Mouse (Mus musculus) heart, adult 11 months (tissue): ENCODE measurements at regions not wholly inside any gene's neighbourhood (a gene's known extent, or its start where the extent isn't known, plus 50 kb on each side); places are given as distances from the start of the nearest gene placed in this dataset.

ENCODE experiments used
- DNase-seq: peaks from one replicate; pipeline ENCODE4 v3.0.0; 2022

DNA sequence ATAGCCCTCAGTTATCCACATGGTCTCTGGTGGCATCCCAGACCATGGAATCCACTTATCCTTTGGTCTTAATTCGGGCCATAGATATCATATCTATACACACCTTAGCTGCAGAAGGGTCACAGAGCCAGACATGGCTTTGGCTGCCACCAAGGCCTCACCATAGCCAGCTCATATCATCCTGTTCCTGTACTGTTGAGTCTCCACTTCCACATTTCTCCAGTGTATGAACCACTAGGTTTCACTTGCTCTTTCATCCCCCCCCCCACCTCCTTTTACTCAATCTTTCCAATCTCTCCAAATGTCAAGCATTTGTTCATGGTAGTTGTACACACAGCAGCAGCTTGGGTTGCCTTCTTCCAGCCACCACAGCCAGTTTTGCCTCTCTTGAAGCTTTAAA is 589.2 kb downstream of the 1190002N15Rik start:
- DNase-seq = no peak

DNA sequence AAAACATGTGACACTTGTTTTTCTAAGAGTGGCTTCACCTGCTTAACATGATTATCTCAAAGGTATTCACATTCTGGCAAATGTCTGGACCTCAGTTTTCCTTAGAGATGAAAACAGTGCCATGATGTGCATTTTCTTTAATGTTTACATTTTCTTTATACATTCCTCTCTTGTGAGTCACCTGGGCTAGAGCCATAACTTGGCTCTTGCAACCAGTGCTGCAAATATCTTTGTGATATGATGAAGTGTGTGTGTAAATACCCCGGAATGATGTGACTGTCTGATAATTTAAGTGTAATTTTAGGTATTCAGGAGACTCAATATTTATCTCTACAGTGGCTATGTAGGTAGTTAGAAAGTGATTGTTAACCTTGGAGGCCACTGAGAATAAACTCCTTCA is 590.8 kb downstream of the 1190002N15Rik start:
- DNase-seq = no peak

DNA sequence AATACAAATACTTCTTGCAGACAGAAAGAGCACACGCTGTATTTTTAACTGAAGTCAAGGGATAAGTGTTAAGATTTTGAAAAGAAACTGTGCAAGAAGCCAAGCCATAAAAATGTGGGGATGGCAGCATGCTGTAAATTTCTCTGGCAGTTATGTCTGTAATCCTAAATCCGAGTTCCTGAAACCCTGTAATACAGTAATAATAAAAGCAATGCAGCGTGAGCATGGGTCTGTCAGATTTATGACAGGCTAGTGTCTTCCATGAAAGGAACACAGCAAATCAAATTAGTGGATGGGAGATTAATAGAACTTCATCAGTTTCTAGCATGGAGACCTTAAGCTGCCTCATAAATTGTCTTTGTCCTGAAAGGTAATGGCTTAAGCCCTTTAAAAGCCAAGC is 597.7 kb downstream of the 1190002N15Rik start:
- DNase-seq = no peak

DNA sequence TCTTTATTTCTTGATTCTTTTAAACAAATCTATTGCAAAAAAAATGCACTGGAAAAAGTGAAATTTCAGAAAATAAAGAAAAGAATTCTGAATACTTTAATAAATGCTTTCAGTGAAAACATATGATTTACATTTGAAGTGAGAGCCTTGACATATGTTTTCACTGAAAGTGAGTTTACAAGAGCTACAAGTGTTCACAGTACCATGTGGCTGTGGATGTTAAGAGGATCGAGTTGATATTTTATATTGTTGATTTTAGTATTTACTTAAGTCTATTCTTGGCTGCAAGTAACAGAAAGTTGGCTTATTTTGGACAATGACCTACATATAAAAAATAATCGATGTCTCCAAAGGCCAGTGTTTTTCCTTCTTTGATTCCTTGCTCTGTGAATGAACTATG is 607.2 kb downstream of the 1190002N15Rik start:
- no peak for DNase-seq

DNA sequence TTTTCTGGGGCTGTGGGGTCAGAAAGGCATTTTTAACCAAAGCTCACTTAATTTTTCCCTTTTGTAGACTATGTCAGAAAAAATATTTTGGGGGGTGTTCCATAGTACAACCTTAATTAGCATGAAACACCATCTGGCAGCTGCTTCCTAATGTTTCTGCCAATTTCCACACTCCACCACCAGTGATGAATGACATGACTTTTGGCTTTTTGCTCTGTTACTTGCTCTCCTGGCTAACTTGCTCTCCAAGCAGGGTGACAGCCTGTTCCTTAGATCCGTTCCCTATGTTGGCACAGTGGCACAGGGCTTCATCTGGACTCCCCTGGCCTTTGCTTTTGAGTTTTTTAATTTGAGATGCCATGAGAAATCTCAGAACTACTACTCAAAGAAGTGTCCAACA is 648.6 kb downstream of the 1190002N15Rik start:
- no peak for DNase-seq

- DNase-seq = no peak
These were observed 657.8 kb downstream of the 1190002N15Rik start for GRCm38 (mm10) chr9:93880112-93880511.

- no peak for DNase-seq
These were observed 658.3 kb downstream of the 1190002N15Rik start for GRCm38 (mm10) chr9:93879572-93879971.

DNA sequence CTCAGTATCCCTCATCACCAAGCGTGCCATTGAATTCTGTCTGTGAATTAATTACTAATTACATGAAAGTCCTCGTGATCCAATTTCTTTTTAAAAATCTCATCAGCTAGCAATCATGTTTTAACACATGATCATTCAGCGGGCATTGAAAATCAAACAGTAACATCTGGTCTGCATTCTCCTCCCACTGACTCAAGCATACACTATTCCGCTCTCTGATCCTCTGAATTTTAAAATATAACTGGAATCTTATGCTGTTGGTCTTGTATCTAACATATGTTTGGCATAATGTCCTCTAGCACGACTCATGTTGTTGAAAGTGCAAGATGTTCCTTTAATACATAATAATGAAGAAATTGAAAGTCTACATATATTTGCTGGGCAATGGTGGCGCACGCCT is 667.1 kb downstream of the 1190002N15Rik start:
- no peak for DNase-seq

- no peak for DNase-seq
These were observed 679.9 kb downstream of the 1190002N15Rik start for GRCm38 (mm10) chr9:93857937-93858336.

DNA sequence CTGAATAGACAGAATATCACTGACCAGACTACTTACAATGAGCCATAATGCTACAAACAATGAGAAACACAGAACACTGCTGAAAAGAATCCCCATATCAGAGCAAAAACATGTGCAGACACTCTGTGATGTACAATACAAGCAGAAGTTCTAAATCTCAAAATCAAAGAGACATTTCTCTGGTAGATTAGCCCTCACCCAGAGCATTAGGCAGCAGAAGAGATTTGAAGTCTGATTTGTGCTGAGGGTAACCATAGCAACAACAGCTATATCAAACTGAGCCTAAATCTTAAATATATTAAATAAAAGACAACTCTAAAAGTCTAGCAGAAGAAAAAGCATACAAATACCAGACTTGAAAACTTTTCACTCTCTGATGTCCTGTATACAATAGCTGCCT is 691.5 kb downstream of the 1190002N15Rik start:
- no peak for DNase-seq

GRCm38 (mm10) chr9:93843869-93844268 is 694.0 kb downstream of the 1190002N15Rik start:
- DNase-seq = no peak
